Mouse (Mus musculus): ENCODE measurements around the gene AW551984. TPM values are rescaled to one million over a fixed set of nuclear protein-coding genes. Genes with fewer than 3 reads are reported as not detected.

Gene AW551984
- polyA plus RNA-seq (2014; fragmentation: Illumina TruSeq; extraction: RNeasy Lipid Tissue Mini Kit (QIAGEN cat#74804); ENCODE audit: low read depth, low replicate concordance), result 0.08 TPM

GRCm38 (mm10) chr9:39603999-39604453, at the start of gene AW551984:
AW551984 (minus strand) TSS chr9:39604403.

GRCm38 (mm10) chr9:39644785-39645184, 40.6 kb upstream of the AW551984 start, which contains the start of gene Olfr961:
Olfr961 (plus strand) TSS chr9:39645085.

GRCm38 (mm10) chr9:39621073-39621472, 16.9 kb upstream of the AW551984 start, which contains the start of gene Olfr960:
Olfr960 (plus strand) TSS chr9:39621373.

GRCm38 (mm10) chr9:39610355-39610754, 6.2 kb upstream of the AW551984 start, which contains the start of gene Olfr148:
Olfr148 (plus strand) TSS chr9:39610655.

GRCm38 (mm10) chr9:39575469-39575868, 28.7 kb downstream of the AW551984 start, which contains the start of gene Olfr959:
Olfr959 (minus strand) TSS chr9:39575569.

GRCm38 (mm10) chr9:39553946-39554345, 50.3 kb downstream of the AW551984 start, which contains the start of gene Olfr958:
Olfr958 (minus strand) TSS chr9:39554054.

Other genes starting within 250 kb of the AW551984 start
- not detected for gene Olfr951, start 217.0 kb downstream of the AW551984 start, polyA plus RNA-seq (2014; fragmentation: Illumina TruSeq; extraction: RNeasy Lipid Tissue Mini Kit (QIAGEN cat#74804); ENCODE audit: low read depth, low replicate concordance)
- not detected for gene Olfr952, start 177.3 kb downstream of the AW551984 start, polyA plus RNA-seq (2014; fragmentation: Illumina TruSeq; extraction: RNeasy Lipid Tissue Mini Kit (QIAGEN cat#74804); ENCODE audit: low read depth, low replicate concordance)
- not detected for gene Olfr954, start 147.7 kb downstream of the AW551984 start, polyA plus RNA-seq (2014; fragmentation: Illumina TruSeq; extraction: RNeasy Lipid Tissue Mini Kit (QIAGEN cat#74804); ENCODE audit: low read depth, low replicate concordance)
- gene Olfr955, start 132.5 kb downstream of the AW551984 start, polyA plus RNA-seq (2014; fragmentation: Illumina TruSeq; extraction: RNeasy Lipid Tissue Mini Kit (QIAGEN cat#74804); ENCODE audit: low read depth, low replicate concordance), result not detected
- gene Olfr44, start 110.4 kb downstream of the AW551984 start, polyA plus RNA-seq (2014; fragmentation: Illumina TruSeq; extraction: RNeasy Lipid Tissue Mini Kit (QIAGEN cat#74804); ENCODE audit: low read depth, low replicate concordance), result not detected
- not detected for gene Olfr957, start 88.6 kb downstream of the AW551984 start, polyA plus RNA-seq (2014; fragmentation: Illumina TruSeq; extraction: RNeasy Lipid Tissue Mini Kit (QIAGEN cat#74804); ENCODE audit: low read depth, low replicate concordance)
- not detected for gene Olfr958, start 50.3 kb downstream of the AW551984 start, polyA plus RNA-seq (2014; fragmentation: Illumina TruSeq; extraction: RNeasy Lipid Tissue Mini Kit (QIAGEN cat#74804); ENCODE audit: low read depth, low replicate concordance)
- gene Olfr959, start 28.8 kb downstream of the AW551984 start, polyA plus RNA-seq (2014; fragmentation: Illumina TruSeq; extraction: RNeasy Lipid Tissue Mini Kit (QIAGEN cat#74804); ENCODE audit: low read depth, low replicate concordance), result not detected
- not detected for gene Olfr148, start 6.3 kb upstream of the AW551984 start, polyA plus RNA-seq (2014; fragmentation: Illumina TruSeq; extraction: RNeasy Lipid Tissue Mini Kit (QIAGEN cat#74804); ENCODE audit: low read depth, low replicate concordance)
- gene Olfr960, start 17.0 kb upstream of the AW551984 start, polyA plus RNA-seq (2014; fragmentation: Illumina TruSeq; extraction: RNeasy Lipid Tissue Mini Kit (QIAGEN cat#74804); ENCODE audit: low read depth, low replicate concordance), result not detected
- not detected for gene Olfr961, start 40.7 kb upstream of the AW551984 start, polyA plus RNA-seq (2014; fragmentation: Illumina TruSeq; extraction: RNeasy Lipid Tissue Mini Kit (QIAGEN cat#74804); ENCODE audit: low read depth, low replicate concordance)
- not detected for gene Olfr963, start 62.8 kb upstream of the AW551984 start, polyA plus RNA-seq (2014; fragmentation: Illumina TruSeq; extraction: RNeasy Lipid Tissue Mini Kit (QIAGEN cat#74804); ENCODE audit: low read depth, low replicate concordance)
- not detected for gene Olfr149, start 102.7 kb upstream of the AW551984 start, polyA plus RNA-seq (2014; fragmentation: Illumina TruSeq; extraction: RNeasy Lipid Tissue Mini Kit (QIAGEN cat#74804); ENCODE audit: low read depth, low replicate concordance)
- not detected for gene Olfr965, start 107.0 kb upstream of the AW551984 start, polyA plus RNA-seq (2014; fragmentation: Illumina TruSeq; extraction: RNeasy Lipid Tissue Mini Kit (QIAGEN cat#74804); ENCODE audit: low read depth, low replicate concordance)
- gene Olfr150, start 126.6 kb upstream of the AW551984 start, polyA plus RNA-seq (2014; fragmentation: Illumina TruSeq; extraction: RNeasy Lipid Tissue Mini Kit (QIAGEN cat#74804); ENCODE audit: low read depth, low replicate concordance), result not detected
- gene Olfr967, start 141.8 kb upstream of the AW551984 start, polyA plus RNA-seq (2014; fragmentation: Illumina TruSeq; extraction: RNeasy Lipid Tissue Mini Kit (QIAGEN cat#74804); ENCODE audit: low read depth, low replicate concordance), result not detected
- gene Olfr968, start 178.8 kb upstream of the AW551984 start, polyA plus RNA-seq (2014; fragmentation: Illumina TruSeq; extraction: RNeasy Lipid Tissue Mini Kit (QIAGEN cat#74804); ENCODE audit: low read depth, low replicate concordance), result not detected
- gene Olfr969, start 186.5 kb upstream of the AW551984 start, polyA plus RNA-seq (2014; fragmentation: Illumina TruSeq; extraction: RNeasy Lipid Tissue Mini Kit (QIAGEN cat#74804); ENCODE audit: low read depth, low replicate concordance), result not detected
- not detected for gene Olfr970, start 204.5 kb upstream of the AW551984 start, polyA plus RNA-seq (2014; fragmentation: Illumina TruSeq; extraction: RNeasy Lipid Tissue Mini Kit (QIAGEN cat#74804); ENCODE audit: low read depth, low replicate concordance)
- gene Olfr971, start 232.5 kb upstream of the AW551984 start, polyA plus RNA-seq (2014; fragmentation: Illumina TruSeq; extraction: RNeasy Lipid Tissue Mini Kit (QIAGEN cat#74804); ENCODE audit: low read depth, low replicate concordance), result not detected

All from testis, adult 10 weeks (tissue).